Mouse (Mus musculus) embryonic facial prominence, embryonic 14.5 days (tissue): ENCODE results near the gene AK157302. TPM values are rescaled to one million over a fixed set of nuclear protein-coding genes. Genes with fewer than 3 reads are reported as not detected.

Experiments
- ATAC-seq: fragments of 200-750 bp; cut with Nextera tagmentation; 2 replicates; pipeline ENCODE4 v1.8.0; 2017; ENCODE audit warnings: low read depth, moderate number of reproducible peaks, moderate TSS enrichment
- DNase-seq: peaks from one replicate; pipeline ENCODE4 v3.0.0-alpha.2; 2015; ENCODE audit warnings: low spot score
- H3K27ac ChIP-seq: fragments of 300-500 bp; sonication (generic); replicated peaks from 2 replicates; pipeline ENCODE4 v1.5.1; 2014; ENCODE audit warnings: low read depth, mild to moderate bottlenecking, low read length, moderate library complexity
- H3K27me3 ChIP-seq: fragments of 300-500 bp; sonication (generic); replicated peaks from 2 replicates; pipeline ENCODE4 v1.6.1; 2014; ENCODE audit warnings: low read length; ENCODE audit not compliant: control insufficient read depth, insufficient read depth
- H3K36me3 ChIP-seq: fragments of 300-500 bp; sonication (generic); 2 replicates; pipeline ENCODE4 v1.6.1; 2014; ENCODE audit warnings: low read length, mixed read lengths; ENCODE audit not compliant: control insufficient read depth, insufficient read depth
- H3K4me1 ChIP-seq: fragments of 300-500 bp; sonication (generic); 2 replicates; pipeline ENCODE4 v1.6.1; 2014; ENCODE audit warnings: antibody characterized with exemption, low read length; ENCODE audit not compliant: control insufficient read depth, insufficient read depth
- H3K4me2 ChIP-seq: fragments of 300-500 bp; sonication (generic); 2 replicates; pipeline ENCODE4 v1.6.1; 2014; ENCODE audit warnings: low read depth, mild to moderate bottlenecking, low read length, moderate library complexity, mixed read lengths
- H3K4me3 ChIP-seq: fragments of 300-500 bp; sonication (generic); 2 replicates; pipeline ENCODE4 v1.5.1; 2014; ENCODE audit warnings: low read depth, mild to moderate bottlenecking, low read length
- H3K9ac ChIP-seq: fragments of 300-500 bp; sonication (generic); 2 replicates; pipeline ENCODE4 v1.6.1; 2014; ENCODE audit warnings: low read depth, mild to moderate bottlenecking, low read length, moderate library complexity, mixed read lengths
- H3K9me3 ChIP-seq: fragments of 300-500 bp; sonication (generic); 2 replicates; pipeline ENCODE4 v1.6.1; 2016; ENCODE audit warnings: low read length; ENCODE audit not compliant: control insufficient read depth
- WGBS: fragments of 180-500 bp; shearing (Covaris S2); extraction: QIAGEN DNeasy Blood & Tissue Kit; methylation state at CpG from one replicate; pipeline ENCODE4 v1.1.7; 2014; 5-methylcytosine and 5-hydroxymethylcytosine counted together
- microRNA counts: library from miRNA; unstranded; fragments of <30 nt; microRNA quantifications from one replicate; lab custom pipeline; 2017
- microRNA-seq: library from miRNA; unstranded; fragments of <30 nt; microRNA quantifications from one replicate; pipeline ENCODE4, GENCODE M21; 2016; ENCODE audit warnings: borderline number of aligned reads
- polyA plus RNA-seq: library from polyadenylated mRNA; unstranded; fragments of >200 nt; fragmentation: Nextera tagmentation; extraction: Ambion mirVana; gene quantifications from 2 replicates; pipeline ENCODE4 v1.2.1, GENCODE M21; 2014

The AK157302 gene
- polyA plus RNA-seq, 1 experiment from 2014 or later: 0.11 TPM

GRCm38 (mm10) chr13:21502296-21502695 lies 7.3 kb downstream of the AK157302 start:
- Histone ChIP-seq H3K36me3 (no peaks in the 10 kb centered on the region), H3K27me3 (no peaks in the 10 kb centered on the region), H3K4me2 (no peak overlapping the region), H3K4me3 (no peak overlapping the region), H3K9me3 (no peaks in the 10 kb centered on the region), H3K4me1 (no peaks in the 10 kb centered on the region), H3K9ac (no peak overlapping the region), H3K27ac (no peak overlapping the region)
- ATAC-seq (no peak), DNase-seq (no peak)
- 86% methylated on average over 5 of the region's 5 CpGs for WGBS

- WGBS: under 1% methylated on average over 21 of the region's 21 CpGs
- no peaks in the 10 kb centered on the region for H3K9me3 ChIP-seq
- peak overlapping the region; percentile 67 for H3K9ac ChIP-seq
- no peaks in the 10 kb centered on the region for H3K4me1 ChIP-seq
- H3K4me2 ChIP-seq: peak overlapping the region; percentile 63
- DNase-seq (peak; percentile 96), ATAC-seq (peak; percentile 100)
- no peaks in the 10 kb centered on the region for H3K27me3 ChIP-seq
- H3K4me3 ChIP-seq: peak overlapping the region; percentile 61
- H3K27ac ChIP-seq: peak overlapping the region; percentile 88
- no peaks in the 10 kb centered on the region for H3K36me3 ChIP-seq
Measured at GRCm38 (mm10) chr13:21506221-21506649, 11.2 kb downstream of the AK157302 start.

GRCm38 (mm10) chr13:21530136-21530535 lies 35.1 kb downstream of the AK157302 start:
- ATAC-seq (no peak), DNase-seq (peak; percentile 1)
- H3K4me3 ChIP-seq: peak overlapping the region; percentile 90
- 42% methylated on average over 7 of the region's 7 CpGs for WGBS
- H3K9ac ChIP-seq: peak overlapping the region; percentile 48
- H3K9me3 ChIP-seq: no peaks in the 10 kb centered on the region
- no peak overlapping the region for H3K27ac ChIP-seq
- no peaks in the 10 kb centered on the region for H3K27me3 ChIP-seq
- peaks cover 17% of the 10 kb centered on the region for H3K36me3 ChIP-seq
- 0 out of 2 replicates have a peak, but pooled peaks cover 6% of the 10 kb centered on the region for H3K4me1 ChIP-seq
- H3K4me2 ChIP-seq: peak overlapping the region; percentile 71

- WGBS: 0% methylated on average over 22 of the region's 39 CpGs
- Histone ChIP-seq H3K4me1 (0 out of 2 replicates have a peak, but pooled peaks cover 6% of the 10 kb centered on the region), H3K36me3 (peaks cover 12% of the 10 kb centered on the region), H3K9me3 (no peaks in the 10 kb centered on the region), H3K9ac (peak within 1 kb of the TSS; percentile 99), H3K27ac (peak within 1 kb of the TSS; percentile 96), H3K4me2 (peak within 1 kb of the TSS; percentile 71), H3K4me3 (peak within 1 kb of the TSS; percentile 90), H3K27me3 (no peaks in the 10 kb centered on the region)
- ATAC-seq (peak; percentile 99), DNase-seq (peak; percentile 94)
Measured at GRCm38 (mm10) chr13:21530781-21531201, 35.8 kb downstream of the AK157302 start, which contains the start of gene Zkscan8. Gene Zkscan8 (minus strand): TSS chr13:21531120.

GRCm38 (mm10) chr13:21542708-21543107 lies 47.7 kb downstream of the AK157302 start, which contains the start of gene Olfr1366:
Gene Olfr1366 (minus strand): TSS chr13:21542808.
- Histone ChIP-seq H3K4me2 (no peak within 1 kb of the TSS), H3K27me3 (no peaks in the 10 kb centered on the region), H3K9me3 (no peaks in the 10 kb centered on the region), H3K4me3 (no peak within 1 kb of the TSS), H3K9ac (no peak within 1 kb of the TSS), H3K36me3 (no peaks in the 10 kb centered on the region), H3K4me1 (no peaks in the 10 kb centered on the region), H3K27ac (no peak within 1 kb of the TSS)
- DNase-seq: no peak
- no peak for ATAC-seq
- 72% methylated on average over 1 of the region's 1 CpGs for WGBS

MicroRNAs encoded within 50 kb of the gene (microRNA counts, 519-probe panel; counts per million panel counts)
- 2,819 counts per million, percentile 63 among the panel's probes with 10 or more counts for microRNA mmu-miR-1896 (lab: Ali Mortazavi, UCI)

Small RNA genes lying within 50 kb of the gene (microRNA-seq; reads per million reads assigned to microRNA genes)
- gene Mir1896: not detected

Other genes with a start within 250 kb of the AK157302 start
- gene Gpx5, start 202.5 kb upstream of the AK157302 start, polyA plus RNA-seq: not detected in 2 replicates
- not detected in 2 replicates for gene Gpx6, start 183.1 kb upstream of the AK157302 start, polyA plus RNA-seq
- not detected in 2 replicates for gene Olfr1367, start 148.3 kb upstream of the AK157302 start, polyA plus RNA-seq
- 11.1 and 12.7 TPM in 2 replicates for gene Zscan12, start 132.4 kb upstream of the AK157302 start, polyA plus RNA-seq
- gene Zkscan3, start 92.5 kb upstream of the AK157302 start, polyA plus RNA-seq: 62.9 and 70.1 TPM in 2 replicates
- gene Pgbd1, start 54.2 kb upstream of the AK157302 start, polyA plus RNA-seq: 2.3 and 2.5 TPM in 2 replicates
- 14.1 and 14.9 TPM in 2 replicates for gene Zscan26, start 41.5 kb upstream of the AK157302 start, polyA plus RNA-seq
- gene Nkapl, start 26.7 kb upstream of the AK157302 start, polyA plus RNA-seq: 2.7 and 2.9 TPM in 2 replicates
- 3.3 and 3.4 TPM in 2 replicates for gene Zkscan4, start 16.3 kb upstream of the AK157302 start, polyA plus RNA-seq
- gene Gm10065, start 15.8 kb upstream of the AK157302 start, polyA plus RNA-seq: not detected in 2 replicates
- gene Gm11273, start 6.2 kb downstream of the AK157302 start, polyA plus RNA-seq: 5.9 and 6.8 TPM in 2 replicates
- gene Zkscan8, start 35.9 kb downstream of the AK157302 start, polyA plus RNA-seq: 8.5 and 9.8 TPM in 2 replicates
- 0.14 and 0.28 TPM in 2 replicates for gene Olfr1366, start 47.6 kb downstream of the AK157302 start, polyA plus RNA-seq
- 0.12 TPM in 1 of 2 replicates, not detected in the other for gene Olfr1535, start 64.7 kb downstream of the AK157302 start, polyA plus RNA-seq
- not detected in 2 replicates for gene Olfr1364, start 86.5 kb downstream of the AK157302 start, polyA plus RNA-seq
- gene Olfr1362, start 118.8 kb downstream of the AK157302 start, polyA plus RNA-seq: not detected in 2 replicates
- not detected in 2 replicates for gene Olfr11, start 147.3 kb downstream of the AK157302 start, polyA plus RNA-seq
- 0.12 and 0.25 TPM in 2 replicates for gene Olfr1361, start 168.2 kb downstream of the AK157302 start, polyA plus RNA-seq
- not detected in 2 replicates for gene Olfr1360, start 182.2 kb downstream of the AK157302 start, polyA plus RNA-seq
- gene Olfr1359, start 202.9 kb downstream of the AK157302 start, polyA plus RNA-seq: 0.31 TPM in 1 of 2 replicates, not detected in the other
- 1.4 and 1.8 TPM in 2 replicates for gene Hist1h2bl, start 220.9 kb downstream of the AK157302 start, polyA plus RNA-seq
- gene Hist1h2ai, start 221.2 kb downstream of the AK157302 start, polyA plus RNA-seq: 10.8 and 14.8 TPM in 2 replicates
- 9.5 and 9.6 TPM in 2 replicates for gene Hist1h3h, start 222.4 kb downstream of the AK157302 start, polyA plus RNA-seq
- gene Hist1h2bm, start 226.8 kb downstream of the AK157302 start, polyA plus RNA-seq: 2.2 and 2.9 TPM in 2 replicates
- 1.2 TPM in 2 replicates for gene Hist1h4j, start 239.8 kb downstream of the AK157302 start, polyA plus RNA-seq